Mouse (Mus musculus): ENCODE measurements around the gene Ankrd44. TPM values are rescaled to one million over a fixed set of nuclear protein-coding genes. Genes with fewer than 3 reads are reported as not detected.

Ankrd44 gene
- polyA plus RNA-seq, 1 experiment from 2014 or later: 10.5 TPM

DNA sequence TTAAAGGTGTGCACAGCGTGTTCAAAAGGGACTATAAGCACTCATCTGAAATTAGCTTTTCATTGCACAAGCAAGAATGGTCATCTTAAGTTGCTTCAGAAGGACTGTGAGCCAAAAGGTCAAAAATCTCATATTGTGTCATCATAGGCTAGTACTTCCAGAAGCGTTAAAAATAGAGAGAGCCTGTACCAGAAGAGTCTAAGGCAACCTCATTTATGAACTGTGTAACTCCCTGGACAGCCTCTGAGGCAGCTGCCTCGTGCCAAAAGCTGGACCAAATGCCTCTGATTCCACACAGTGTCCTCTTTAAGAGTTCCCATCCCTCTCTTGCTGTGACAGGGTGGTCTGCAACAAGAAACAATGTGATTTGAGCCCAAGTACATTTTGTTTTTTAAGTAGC is 176.7 kb downstream of the Ankrd44 start:
- Histone ChIP-seq H3K27ac (replicated peaks in 1 of 2; ENCODE audit: control insufficient read depth in 1 of 2, insufficient read depth in 1 of 2, low read depth in 2 of 2, low read length in 2 of 2) (peak overlapping the region; percentile 69 to 82), H3K9me3 (ENCODE audit: control insufficient read depth, low read length) (no peaks in the 10 kb centered on the region), H3K27me3 (ENCODE audit: control insufficient read depth, insufficient read depth, low read length) (no peaks in the 10 kb centered on the region), H3K9ac (ENCODE audit: low read length) (no peak overlapping the region), H3K4me2 (ENCODE audit: low read length) (peak overlapping the region; percentile 29), H3K4me1 (ENCODE audit: control insufficient read depth in 2 of 2, insufficient read depth in 2 of 2, low read length in 2 of 2) (peaks cover 13 to 32% of the 10 kb centered on the region in 2 experiments), H3K4me3 (ENCODE audit: control insufficient read depth in 1 of 2, insufficient read depth in 1 of 2, low read depth in 1 of 2, low read length in 2 of 2) (no peak overlapping the region), H3K36me3 (ENCODE audit: control insufficient read depth, insufficient read depth, low read length) (0 out of 2 replicates have a peak, but pooled peaks cover 4% of the 10 kb centered on the region)
- WGBS: 23% methylated on average over 3 of the region's 3 CpGs
- ATAC-seq (ENCODE audit: insufficient number of reproducible peaks, insufficient read depth, low FRiP score, low read depth): no peak

DNA sequence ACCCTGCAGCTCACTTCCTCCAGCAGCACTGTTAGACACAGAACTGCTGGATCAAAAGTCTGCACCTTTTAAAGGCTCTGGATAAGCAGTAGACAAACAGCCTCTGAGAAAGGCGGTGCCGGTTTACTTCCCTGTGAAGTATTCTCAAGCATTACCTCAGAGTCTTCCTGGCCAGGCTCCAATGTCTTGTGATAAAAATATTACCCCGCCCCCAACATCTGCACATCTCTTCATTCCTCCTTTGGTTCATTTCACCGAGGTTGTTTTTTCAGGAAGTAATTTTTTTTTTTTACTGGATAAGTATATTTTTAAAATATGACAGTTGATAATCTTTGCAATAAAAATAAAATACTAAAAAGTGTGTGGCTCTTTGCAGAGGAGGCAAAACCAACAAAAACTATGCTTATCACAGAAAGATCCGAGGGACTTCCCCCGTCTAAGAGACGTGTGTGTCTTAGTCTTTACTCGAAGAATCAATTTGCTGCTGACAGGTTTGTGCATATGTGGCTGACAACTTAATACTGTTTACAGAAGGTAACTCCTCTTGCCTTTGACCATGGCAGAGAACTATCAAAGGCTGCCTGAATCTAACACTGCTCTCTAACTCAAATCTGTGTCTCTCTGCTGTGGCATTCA is 178.3 kb downstream of the Ankrd44 start:
- H3K27me3 ChIP-seq (ENCODE audit: control insufficient read depth, insufficient read depth, low read length): no peaks in the 10 kb centered on the region
- no peak for ATAC-seq (ENCODE audit: insufficient number of reproducible peaks, insufficient read depth, low FRiP score, low read depth)
- H3K36me3 ChIP-seq (ENCODE audit: control insufficient read depth, insufficient read depth, low read length): 0 out of 2 replicates have a peak, but pooled peaks cover 3% of the 10 kb centered on the region
- H3K4me1 ChIP-seq (ENCODE audit: control insufficient read depth in 2 of 2, insufficient read depth in 2 of 2, low read length in 2 of 2): peaks cover 13 to 32% of the 10 kb centered on the region in 2 experiments
- H3K4me3 ChIP-seq (ENCODE audit: control insufficient read depth in 1 of 2, insufficient read depth in 1 of 2, low read depth in 1 of 2, low read length in 2 of 2): no peak overlapping the region
- H3K4me2 ChIP-seq (ENCODE audit: low read length): no peak overlapping the region
- H3K9ac ChIP-seq (ENCODE audit: low read length): no peak overlapping the region
- 38% methylated on average over 8 of the region's 8 CpGs for WGBS
- H3K9me3 ChIP-seq (ENCODE audit: control insufficient read depth, low read length): no peaks in the 10 kb centered on the region
- H3K27ac ChIP-seq (replicated peaks in 1 of 2; ENCODE audit: control insufficient read depth in 1 of 2, insufficient read depth in 1 of 2, low read depth in 2 of 2, low read length in 2 of 2): no peak overlapping the region

GRCm38 (mm10) chr1:54745666-54746065 is 180.5 kb downstream of the Ankrd44 start:
- no peaks in the 10 kb centered on the region for H3K27me3 ChIP-seq (ENCODE audit: control insufficient read depth, insufficient read depth, low read length)
- H3K9me3 ChIP-seq (ENCODE audit: control insufficient read depth, low read length): no peaks in the 10 kb centered on the region
- no peak overlapping the region for H3K4me3 ChIP-seq (ENCODE audit: control insufficient read depth in 1 of 2, insufficient read depth in 1 of 2, low read depth in 1 of 2, low read length in 2 of 2)

GRCm38 (mm10) chr1:54744171-54744570 is 182.0 kb downstream of the Ankrd44 start:
- Histone ChIP-seq H3K27me3 (ENCODE audit: control insufficient read depth, insufficient read depth, low read length) (no peaks in the 10 kb centered on the region), H3K4me3 (ENCODE audit: control insufficient read depth in 1 of 2, insufficient read depth in 1 of 2, low read depth in 1 of 2, low read length in 2 of 2) (no peak overlapping the region), H3K9ac (ENCODE audit: low read length) (no peak overlapping the region), H3K36me3 (ENCODE audit: control insufficient read depth, insufficient read depth, low read length) (0 out of 2 replicates have a peak, but pooled peaks cover 4% of the 10 kb centered on the region), H3K4me2 (ENCODE audit: low read length) (no peak overlapping the region), H3K4me1 (ENCODE audit: control insufficient read depth in 2 of 2, insufficient read depth in 2 of 2, low read length in 2 of 2) (peaks cover 4 to 20% of the 10 kb centered on the region in 2 experiments), H3K9me3 (ENCODE audit: control insufficient read depth, low read length) (no peaks in the 10 kb centered on the region), H3K27ac (replicated peaks in 1 of 2; ENCODE audit: control insufficient read depth in 1 of 2, insufficient read depth in 1 of 2, low read depth in 2 of 2, low read length in 2 of 2) (no peak overlapping the region)
- no peak for ATAC-seq (ENCODE audit: insufficient number of reproducible peaks, insufficient read depth, low FRiP score, low read depth)
- 80% methylated on average over 5 of the region's 5 CpGs for WGBS

More at GRCm38 (mm10) chr1:54745666-54746065, 180.5 kb downstream of the Ankrd44 start:
- H3K36me3 ChIP-seq (ENCODE audit: control insufficient read depth, insufficient read depth, low read length): 0 out of 2 replicates have a peak, but pooled peaks cover 4% of the 10 kb centered on the region
- peaks cover 11 to 32% of the 10 kb centered on the region in 2 experiments for H3K4me1 ChIP-seq (ENCODE audit: control insufficient read depth in 2 of 2, insufficient read depth in 2 of 2, low read length in 2 of 2)
- no peak overlapping the region for H3K9ac ChIP-seq (ENCODE audit: low read length)
- H3K4me2 ChIP-seq (ENCODE audit: low read length): no peak overlapping the region
- no peak for ATAC-seq (ENCODE audit: insufficient number of reproducible peaks, insufficient read depth, low FRiP score, low read depth)
- no peak overlapping the region for H3K27ac ChIP-seq (replicated peaks in 1 of 2; ENCODE audit: control insufficient read depth in 1 of 2, insufficient read depth in 1 of 2, low read depth in 2 of 2, low read length in 2 of 2)

- Histone ChIP-seq H3K27me3 (ENCODE audit: control insufficient read depth, insufficient read depth, low read length) (no peaks in the 10 kb centered on the region), H3K4me1 (ENCODE audit: control insufficient read depth in 2 of 2, insufficient read depth in 2 of 2, low read length in 2 of 2) (peaks cover 2 to 14% of the 10 kb centered on the region in 2 experiments; a peak in 3 of 4 replicates), H3K9ac (ENCODE audit: low read length) (no peak overlapping the region), H3K9me3 (ENCODE audit: control insufficient read depth, low read length) (no peaks in the 10 kb centered on the region), H3K4me3 (ENCODE audit: control insufficient read depth in 1 of 2, insufficient read depth in 1 of 2, low read depth in 1 of 2, low read length in 2 of 2) (no peak overlapping the region), H3K36me3 (ENCODE audit: control insufficient read depth, insufficient read depth, low read length) (0 out of 2 replicates have a peak, but pooled peaks cover 4% of the 10 kb centered on the region), H3K27ac (replicated peaks in 1 of 2; ENCODE audit: control insufficient read depth in 1 of 2, insufficient read depth in 1 of 2, low read depth in 2 of 2, low read length in 2 of 2) (no peak overlapping the region), H3K4me2 (ENCODE audit: low read length) (no peak overlapping the region)
- no peak for ATAC-seq (ENCODE audit: insufficient number of reproducible peaks, insufficient read depth, low FRiP score, low read depth)
- 74% methylated on average over 8 of the region's 8 CpGs for WGBS
These were observed 183.1 kb downstream of the Ankrd44 start for GRCm38 (mm10) chr1:54743072-54743471.

DNA sequence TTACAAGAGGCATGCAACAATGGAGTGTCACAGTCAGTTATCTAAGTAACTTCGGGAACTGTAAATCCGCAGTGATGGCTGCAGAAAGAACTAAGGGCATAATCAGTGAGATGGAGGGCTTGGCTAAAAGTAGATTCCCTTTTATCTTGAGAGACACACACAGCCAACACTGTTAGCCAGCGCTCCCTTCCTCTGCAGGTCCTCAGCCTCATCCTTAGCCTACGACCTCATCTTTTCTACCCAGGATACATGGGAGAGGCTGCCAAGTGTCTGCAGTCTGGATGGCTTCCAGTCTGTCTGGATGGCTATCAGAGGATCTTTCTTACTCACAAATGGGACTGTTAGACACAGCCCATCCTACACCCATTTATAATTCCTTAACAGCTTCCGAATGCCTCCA is 185.3 kb downstream of the Ankrd44 start:
- Histone ChIP-seq H3K4me2 (ENCODE audit: low read length) (no peak overlapping the region), H3K4me3 (ENCODE audit: control insufficient read depth in 1 of 2, insufficient read depth in 1 of 2, low read depth in 1 of 2, low read length in 2 of 2) (no peak overlapping the region), H3K4me1 (ENCODE audit: control insufficient read depth in 2 of 2, insufficient read depth in 2 of 2, low read length in 2 of 2) (peaks cover 2 to 14% of the 10 kb centered on the region in 2 experiments; a peak in 3 of 4 replicates), H3K9me3 (ENCODE audit: control insufficient read depth, low read length) (no peaks in the 10 kb centered on the region), H3K9ac (ENCODE audit: low read length) (no peak overlapping the region), H3K27ac (replicated peaks in 1 of 2; ENCODE audit: control insufficient read depth in 1 of 2, insufficient read depth in 1 of 2, low read depth in 2 of 2, low read length in 2 of 2) (no peak overlapping the region), H3K36me3 (ENCODE audit: control insufficient read depth, insufficient read depth, low read length) (0 out of 2 replicates have a peak, but pooled peaks cover 4% of the 10 kb centered on the region), H3K27me3 (ENCODE audit: control insufficient read depth, insufficient read depth, low read length) (no peaks in the 10 kb centered on the region)
- WGBS: 24% methylated on average over 5 of the region's 5 CpGs
- no peak for ATAC-seq (ENCODE audit: insufficient number of reproducible peaks, insufficient read depth, low FRiP score, low read depth)

DNA sequence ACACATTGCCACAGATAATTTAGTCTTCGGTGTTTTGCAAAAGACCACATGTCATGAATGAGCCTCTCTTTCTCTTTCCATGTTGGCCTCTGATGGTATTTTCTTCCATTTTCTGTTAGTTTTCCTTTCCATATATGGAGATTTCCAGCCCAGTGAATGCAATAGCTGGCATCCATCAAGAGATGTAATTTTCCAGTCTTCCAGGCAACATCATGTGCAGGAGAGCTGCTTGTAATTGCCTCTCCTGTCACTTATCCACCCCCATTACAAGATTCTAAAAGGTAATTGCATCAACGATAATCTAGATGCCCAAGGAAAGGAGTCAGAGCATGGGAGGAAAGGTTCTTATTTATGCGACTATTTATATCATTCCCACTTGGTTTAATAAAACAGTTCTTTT is 188.7 kb downstream of the Ankrd44 start:
- Histone ChIP-seq H3K4me1 (ENCODE audit: control insufficient read depth in 2 of 2, insufficient read depth in 2 of 2, low read length in 2 of 2) (peaks cover 2 to 12% of the 10 kb centered on the region in 2 experiments; a peak in 3 of 4 replicates), H3K9me3 (ENCODE audit: control insufficient read depth, low read length) (no peaks in the 10 kb centered on the region), H3K4me2 (ENCODE audit: low read length) (no peak overlapping the region), H3K9ac (ENCODE audit: low read length) (no peak overlapping the region), H3K27me3 (ENCODE audit: control insufficient read depth, insufficient read depth, low read length) (no peaks in the 10 kb centered on the region), H3K36me3 (ENCODE audit: control insufficient read depth, insufficient read depth, low read length) (peaks cover 1% of the 10 kb centered on the region; the same call in 1 of the 2 replicates), H3K4me3 (ENCODE audit: control insufficient read depth in 1 of 2, insufficient read depth in 1 of 2, low read depth in 1 of 2, low read length in 2 of 2) (no peak overlapping the region), H3K27ac (replicated peaks in 1 of 2; ENCODE audit: control insufficient read depth in 1 of 2, insufficient read depth in 1 of 2, low read depth in 2 of 2, low read length in 2 of 2) (no peak overlapping the region)
- no peak for ATAC-seq (ENCODE audit: insufficient number of reproducible peaks, insufficient read depth, low FRiP score, low read depth)
- WGBS: 94% methylated on average over 3 of the region's 3 CpGs

Measured in heart, embryonic 14.5 days (tissue).